Comparison of ENCODE assay signal across 20 mouse cellular contexts in the genomic region with DNA sequence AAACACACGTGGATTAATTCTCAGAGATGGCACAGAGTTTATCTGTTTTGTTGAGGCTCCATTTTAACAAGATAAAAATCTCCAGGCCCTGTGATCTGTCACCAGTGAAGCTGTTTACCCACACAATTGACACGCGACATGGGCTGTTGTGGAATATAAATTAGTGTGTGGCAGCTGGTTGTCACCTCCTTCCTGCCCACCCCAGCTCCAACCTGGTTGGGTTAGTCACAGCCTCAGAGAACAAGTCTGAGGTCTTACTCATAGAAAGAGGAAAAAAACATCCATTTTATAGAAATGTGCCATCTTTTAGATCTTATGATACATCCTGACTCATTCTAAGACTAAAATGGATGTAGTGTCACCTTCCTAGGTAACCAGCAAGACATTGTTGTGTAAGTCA. TPM values are rescaled to one million over a fixed set of nuclear protein-coding genes. Genes with fewer than 3 reads are reported as not detected.
"Had no signal": no experiment of that assay in that cellular context is flagged by ENCODE, and none has a peak within 500 bp of the region (broad histone marks: within the 10 kb centered on the region; RNA-seq: fewer than 3 reads in every experiment).

No protein-coding gene starts in this region.

- DNase-seq: gastrocnemius, adult 2 months; gastrocnemius, postnatal 10 days; gastrocnemius, postnatal 25 days; heart, adult 2 months; heart, postnatal 14 days; heart, postnatal 36 days; kidney, adult 18-20 months; kidney, adult 8-10 months; kidney, postnatal 10 days; kidney, postnatal 25 days; kidney, postnatal 4 days; layer of hippocampus, adult 9-11 months; layer of hippocampus, postnatal 36 days; left cerebral cortex, postnatal 4 days had no signal

- ATAC-seq: hindbrain, embryonic 16.5 days; inflammation-experienced regulatory T-cells, adult 6 months; intestine, embryonic 15.5 days; intestine, postnatal 0 days; liver, embryonic 12.5 days had no signal

RNA-seq across cellular contexts. Expression of a gene that starts 18.8 kb away (rescaled TPM):
- total RNA-seq: granulocyte monocyte progenitor cell, adult 5-6 weeks had no signal
